Mouse (Mus musculus) c-Kit-negative CD71-positive TER-119-positive erythroid progenitor cells, embryonic 14.5 days (primary cell): ENCODE measurements at regions not wholly inside any gene's neighbourhood (a gene's known extent, or its start where the extent isn't known, plus 50 kb on each side); places are given as distances from the start of the nearest gene placed in this dataset.

Experiments
- DNase-seq: peaks from one replicate; pipeline ENCODE4 v3.0.0-alpha.2; 2013; ENCODE audit warnings: low read depth, low spot score

- no peak for DNase-seq
These were observed 251.5 kb upstream of the Hnrnpa3 start for GRCm38 (mm10) chr2:75407560-75407959.

GRCm38 (mm10) chr2:75408016-75408415, 251.0 kb upstream of the Hnrnpa3 start:
- no peak for DNase-seq

- DNase-seq = no peak
These were observed 249.3 kb upstream of the Hnrnpa3 start for GRCm38 (mm10) chr2:75409806-75410205.

GRCm38 (mm10) chr2:75412735-75413134, 246.3 kb upstream of the Hnrnpa3 start:
- no peak for DNase-seq

- DNase-seq = no peak
These were observed 240.4 kb upstream of the Hnrnpa3 start for GRCm38 (mm10) chr2:75418689-75419088.

GRCm38 (mm10) chr2:75419142-75419541, 239.9 kb upstream of the Hnrnpa3 start:
- no peak for DNase-seq

GRCm38 (mm10) chr2:75422798-75423685, 236.0 kb upstream of the Hnrnpa3 start:
- DNase-seq = no peak

- no peak for DNase-seq
These were observed 235.2 kb upstream of the Hnrnpa3 start for GRCm38 (mm10) chr2:75423872-75424271.

- no peak for DNase-seq
These were observed 234.7 kb upstream of the Hnrnpa3 start for GRCm38 (mm10) chr2:75424363-75424762.

- no peak for DNase-seq
These were observed 234.2 kb upstream of the Hnrnpa3 start for GRCm38 (mm10) chr2:75424911-75425310.

GRCm38 (mm10) chr2:75425384-75425783, 233.7 kb upstream of the Hnrnpa3 start:
- no peak for DNase-seq

GRCm38 (mm10) chr2:75425791-75426190, 233.3 kb upstream of the Hnrnpa3 start:
- DNase-seq = no peak

GRCm38 (mm10) chr2:75427936-75428458, 231.1 kb upstream of the Hnrnpa3 start:
- no peak for DNase-seq

GRCm38 (mm10) chr2:75430161-75430940, 228.7 kb upstream of the Hnrnpa3 start:
- no peak for DNase-seq

GRCm38 (mm10) chr2:75431981-75432380, 227.1 kb upstream of the Hnrnpa3 start:
- no peak for DNase-seq

GRCm38 (mm10) chr2:75434521-75434920, 224.5 kb upstream of the Hnrnpa3 start:
- DNase-seq = no peak

GRCm38 (mm10) chr2:75439522-75440230, 219.4 kb upstream of the Hnrnpa3 start:
- no peak for DNase-seq

- DNase-seq = no peak
These were observed 216.4 kb upstream of the Hnrnpa3 start for GRCm38 (mm10) chr2:75442632-75443031.

GRCm38 (mm10) chr2:75445189-75445588, 213.9 kb upstream of the Hnrnpa3 start:
- DNase-seq = no peak

GRCm38 (mm10) chr2:75446996-75447715, 211.9 kb upstream of the Hnrnpa3 start:
- no peak for DNase-seq

GRCm38 (mm10) chr2:75448221-75448620, 210.8 kb upstream of the Hnrnpa3 start:
- no peak for DNase-seq
